Mouse (Mus musculus): ENCODE results near the gene Ranbp17.

GRCm38 (mm10) chr11:33175768-33176167 is 337.8 kb downstream of the Ranbp17 start:
- TF ChIP-seq CTCF (IDR thresholded peaks at IDR 0.05; ENCODE audit: low read depth, low read length) (no peak), POLR2A (IDR thresholded peaks at IDR 0.05; ENCODE audit: borderline replicate concordance, low read depth, low read length) (no peak)
